20 mouse cellular contexts compared by ENCODE assay signal in the genomic region with DNA sequence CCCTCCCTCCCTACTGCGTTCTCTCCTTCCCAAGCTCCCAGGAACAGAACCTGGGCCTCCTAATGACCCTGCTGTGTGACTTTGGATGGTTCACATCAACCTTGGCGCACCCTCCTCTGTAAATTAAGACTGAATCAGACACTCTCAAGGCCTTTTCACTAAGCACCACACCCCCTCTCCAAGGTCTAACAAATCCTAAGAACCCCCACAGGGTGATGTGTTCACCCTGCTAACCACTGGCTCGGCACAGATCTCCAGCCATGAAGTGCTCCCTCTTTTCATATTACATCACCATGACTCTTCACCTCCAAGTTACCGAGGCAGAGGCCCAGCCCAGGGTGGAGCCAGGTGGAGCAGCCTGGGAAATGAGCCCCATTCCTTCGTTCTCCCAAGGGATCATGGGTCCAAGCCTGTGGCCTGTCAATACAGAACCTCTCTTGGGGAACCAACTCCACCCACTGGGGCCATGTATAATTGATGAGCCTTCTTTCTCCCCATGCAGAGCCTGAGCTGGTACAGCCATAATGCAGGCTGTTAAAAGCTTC. TPM values are rescaled to one million over a fixed set of nuclear protein-coding genes. Genes with fewer than 3 reads are reported as not detected.
DNase-seq lines count a peak whose midpoint lies in the region; ATAC-seq and TF ChIP-seq lines count a peak whose summit lies in the region.
"Had no signal": no experiment of that assay in that cellular context is flagged by ENCODE, and none has a peak within 500 bp of the region (broad histone marks: within the 10 kb centered on the region; RNA-seq: fewer than 3 reads in every experiment).

No protein-coding gene starts in this region.

- ATAC-seq in embryonic facial prominence, embryonic 14.5 days (ENCODE audit: low read depth) = 0 out of 2 replicates have a peak, but pooled peaks have one; percentile 26
- ATAC-seq in megakaryocyte, adult 5-6 weeks (ENCODE audit: poor library complexity, severe bottlenecking) = no peak
- ATAC-seq: forebrain, embryonic 13.5 days had no signal

- no peak overlapping the region for H3K27ac ChIP-seq in embryonic facial prominence, embryonic 14.5 days (replicated peaks; ENCODE audit: low read depth, low read length)
- H3K27ac ChIP-seq in embryonic facial prominence, embryonic 10.5 days (replicated peaks) = no peak overlapping the region
- H3K27ac ChIP-seq: embryonic facial prominence, embryonic 13.5 days; forebrain, embryonic 13.5 days; hindbrain, embryonic 15.5 days; layer of hippocampus, adult 2 months had no signal

- H3K27me3 ChIP-seq in embryonic facial prominence, embryonic 14.5 days (replicated peaks; ENCODE audit: control insufficient read depth, insufficient read depth, low read length) = no peaks in the 10 kb centered on the region
- no peaks in the 10 kb centered on the region for H3K27me3 ChIP-seq in embryonic facial prominence, embryonic 10.5 days (replicated peaks; ENCODE audit: low read depth, poor library complexity, severe bottlenecking)
- H3K27me3 ChIP-seq: embryonic facial prominence, embryonic 13.5 days; forebrain, embryonic 13.5 days; hindbrain, embryonic 15.5 days; Patski had no signal

- H3K9me3 ChIP-seq in embryonic facial prominence, embryonic 14.5 days (ENCODE audit: control insufficient read depth, low read length) = no peaks in the 10 kb centered on the region
- H3K9me3 ChIP-seq in embryonic facial prominence, embryonic 10.5 days = no peaks in the 10 kb centered on the region
- H3K9me3 ChIP-seq: embryonic facial prominence, embryonic 13.5 days; forebrain, embryonic 13.5 days; hindbrain, embryonic 15.5 days had no signal

- H3K9ac ChIP-seq in embryonic facial prominence, embryonic 14.5 days (ENCODE audit: low read depth, low read length) = no peak overlapping the region
- H3K9ac ChIP-seq: embryonic facial prominence, embryonic 13.5 days; forebrain, embryonic 13.5 days; hindbrain, embryonic 15.5 days had no signal

- H3K4me2 ChIP-seq in embryonic facial prominence, embryonic 14.5 days (ENCODE audit: low read depth, low read length) = no peak overlapping the region
- H3K4me2 ChIP-seq: embryonic facial prominence, embryonic 13.5 days; forebrain, embryonic 13.5 days; hindbrain, embryonic 15.5 days had no signal

- no peak for TF ChIP-seq POLR2A in brain, embryonic 14.5 days (IDR thresholded peaks at IDR 0.05; ENCODE audit: borderline replicate concordance, extremely low read depth, insufficient read depth, insufficient read length, poor library complexity, severe bottlenecking)

- no peak for DNase-seq in embryonic facial prominence, embryonic 14.5 days (ENCODE audit: low spot score)
- no peak for DNase-seq in embryonic facial prominence, embryonic 10.5 days (ENCODE audit: low spot score)
- peak; percentile 34 for DNase-seq in ovary, adult 18-20 months (ENCODE audit: low spot score)
- no peak for DNase-seq in ovary, postnatal 36 days (ENCODE audit: low spot score)
- peak; percentile 36 for DNase-seq in brain, embryonic 14.5 days (ENCODE audit: low read depth)
- no peak for DNase-seq in gastrocnemius, postnatal 4 days (ENCODE audit: low spot score in 2 of 2)
- DNase-seq: B cell, adult 2 months; gastrocnemius, postnatal 14 days; heart, postnatal 10 days; kidney, adult 18-20 months; kidney, postnatal 10 days; left cerebral cortex, postnatal 4 days; lung, adult 2 months; thymus, postnatal 25 days had no signal

- no peaks in the 10 kb centered on the region for H3K36me3 ChIP-seq in embryonic facial prominence, embryonic 14.5 days (ENCODE audit: control insufficient read depth, insufficient read depth, low read length)
- no peaks in the 10 kb centered on the region for H3K36me3 ChIP-seq in embryonic facial prominence, embryonic 10.5 days (replicated peaks)
- H3K36me3 ChIP-seq: embryonic facial prominence, embryonic 13.5 days; hindbrain, embryonic 15.5 days had no signal

- TF ChIP-seq CTCF in brain, embryonic 14.5 days (IDR thresholded peaks at IDR 0.05; ENCODE audit: borderline replicate concordance, extremely low read depth, insufficient read depth, insufficient read length) = no peak

- H3K4me3 ChIP-seq in embryonic facial prominence, embryonic 14.5 days (ENCODE audit: low read depth, low read length) = no peak overlapping the region
- no peak overlapping the region for H3K4me3 ChIP-seq in embryonic facial prominence, embryonic 10.5 days
- H3K4me3 ChIP-seq: embryonic facial prominence, embryonic 13.5 days; forebrain, embryonic 13.5 days; hindbrain, embryonic 15.5 days; layer of hippocampus, adult 2 months had no signal

- 0 out of 2 replicates have a peak, but pooled peaks cover 5% of the 10 kb centered on the region for H3K4me1 ChIP-seq in embryonic facial prominence, embryonic 14.5 days (ENCODE audit: control insufficient read depth, insufficient read depth, low read length)
- H3K4me1 ChIP-seq in embryonic facial prominence, embryonic 10.5 days = peaks cover 23% of the 10 kb centered on the region
- H3K4me1 ChIP-seq: hindbrain, embryonic 15.5 days had no signal

- WGBS in embryonic facial prominence, embryonic 14.5 days = 74% methylated on average over 5 of the region's 5 CpGs
- 84% methylated on average over 5 of the region's 5 CpGs for WGBS in embryonic facial prominence, embryonic 10.5 days

RNA-seq across cellular contexts. Expression of a gene that starts 28.6 kb away (rescaled TPM):
- 14.2 and 16.2 TPM in 2 replicates for polyA plus RNA-seq in embryonic facial prominence, embryonic 14.5 days (2014; fragmentation: Nextera tagmentation; extraction: Ambion mirVana)
- polyA plus RNA-seq in embryonic facial prominence, embryonic 10.5 days (2016; fragmentation: Nextera tagmentation; extraction: Ambion mirVana) = 11.8 and 12.7 TPM in 2 replicates
- 8.5 and 14.4 TPM in 2 replicates for polyA plus RNA-seq in brain, embryonic 14.5 days (2012; rRNA removed)
- 14.0 and 14.6 TPM in 2 replicates for total RNA-seq in megakaryocyte, adult 5-6 weeks (2015)
- total RNA-seq in megakaryocyte, adult 5-6 weeks (2017) = 12.9 and 17.1 TPM in 2 replicates
- 10 to 100 TPM; 11.6 to 12.0 TPM for total RNA-seq in gastrocnemius, postnatal 4 days (2021)

Comparison
In these comparisons a context has a peak if more than half of its experiments do, and no peak if none do; other contexts are left out.
1. DNase-seq: peak in ovary, adult 18-20 months (single experiment) and brain, embryonic 14.5 days (single experiment); none in embryonic facial prominence, embryonic 14.5 days (single experiment), embryonic facial prominence, embryonic 10.5 days (single experiment), ovary, postnatal 36 days (single experiment) and gastrocnemius, postnatal 4 days (0 of 2).